Mouse (Mus musculus) natural killer cell, adult 2 months (primary cell): ENCODE measurements around the gene 4930402H24Rik.

ENCODE experiments used
- DNase-seq, 2 experiments: peaks; one replicate each; pipeline ENCODE4 v3.0.0; 2022; ENCODE audit warnings: low spot score in 2 of 2

4930402H24Rik gene

DNA sequence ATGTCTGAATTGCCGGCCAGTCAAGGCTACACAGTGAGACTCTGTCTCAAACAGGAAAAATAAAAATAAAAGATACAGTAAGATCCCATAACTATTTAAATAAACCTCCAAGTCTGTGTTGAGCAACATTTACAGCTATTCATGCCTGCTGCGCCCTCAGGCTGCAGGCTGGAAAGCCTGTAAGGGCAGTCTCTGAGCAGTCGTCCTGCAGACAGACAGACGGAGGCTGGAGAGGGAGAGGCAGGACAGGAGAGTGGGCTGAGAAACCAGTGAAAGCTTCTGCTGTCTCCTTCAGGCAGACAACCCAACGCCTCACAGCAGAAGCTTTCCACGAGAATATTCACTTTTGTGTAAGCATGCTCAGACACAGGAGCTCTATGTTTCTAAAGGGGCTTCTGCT is 92.5 kb downstream of the 4930402H24Rik start:
- DNase-seq, result no peak

DNA sequence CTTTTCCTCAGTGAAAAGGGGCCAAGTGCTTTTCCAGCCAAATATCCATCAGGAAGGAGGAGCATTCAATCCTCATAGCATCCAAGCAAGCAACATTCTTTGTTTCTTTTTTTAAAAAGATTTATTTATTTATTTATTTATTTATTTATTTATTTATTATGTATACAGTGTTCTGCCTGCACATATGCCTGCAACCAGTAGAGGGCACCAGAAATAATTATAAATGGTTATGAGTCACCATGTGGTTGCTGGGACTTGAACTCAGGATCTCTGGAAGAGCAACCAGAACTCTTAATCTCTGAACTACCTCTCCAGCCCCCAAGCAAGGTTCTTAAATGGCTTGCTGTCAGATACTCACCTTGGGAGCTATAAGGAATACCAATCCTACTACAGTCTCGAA is 93.7 kb downstream of the 4930402H24Rik start:
- no peak for DNase-seq

DNA sequence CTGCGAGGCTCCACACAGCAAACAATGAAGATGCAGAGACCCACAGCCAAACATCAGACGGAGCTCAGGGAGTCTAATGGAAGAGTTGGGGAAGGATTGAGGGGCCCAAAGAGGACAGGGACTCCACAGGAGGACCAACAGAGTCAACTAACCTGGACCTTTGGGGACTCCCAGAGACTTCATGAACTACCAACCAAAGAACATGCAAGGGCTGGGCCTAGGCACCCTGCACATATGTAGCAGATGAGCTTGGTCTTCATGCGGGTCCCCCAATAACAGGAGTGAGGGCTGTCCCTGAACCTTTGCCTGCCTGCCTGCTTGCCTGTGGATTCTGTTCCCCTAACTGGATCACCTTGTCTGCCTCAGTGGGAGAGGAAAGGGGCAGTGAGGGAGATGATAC is 101.1 kb downstream of the 4930402H24Rik start:
- no peak for DNase-seq

DNA sequence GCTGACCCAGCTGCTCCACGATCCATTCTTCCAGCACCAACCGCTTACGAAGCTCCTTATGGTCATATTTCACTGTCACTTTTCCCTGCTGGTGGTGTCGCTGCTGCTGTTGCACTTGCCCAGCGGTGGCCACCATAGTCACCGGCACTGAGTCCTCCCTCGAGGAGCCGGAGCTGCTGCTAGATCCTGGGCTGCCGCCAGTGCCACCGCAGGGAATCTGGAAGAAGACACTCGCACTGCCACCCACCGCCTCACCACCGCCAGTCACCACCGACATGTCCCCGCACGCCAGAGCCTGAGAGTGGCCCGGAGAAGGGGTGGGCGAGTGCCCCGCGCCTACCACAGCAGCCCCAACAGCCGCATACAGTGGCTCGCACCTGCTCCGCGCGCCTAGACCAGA is 102.5 kb downstream of the 4930402H24Rik start:
- no peak for DNase-seq

DNA sequence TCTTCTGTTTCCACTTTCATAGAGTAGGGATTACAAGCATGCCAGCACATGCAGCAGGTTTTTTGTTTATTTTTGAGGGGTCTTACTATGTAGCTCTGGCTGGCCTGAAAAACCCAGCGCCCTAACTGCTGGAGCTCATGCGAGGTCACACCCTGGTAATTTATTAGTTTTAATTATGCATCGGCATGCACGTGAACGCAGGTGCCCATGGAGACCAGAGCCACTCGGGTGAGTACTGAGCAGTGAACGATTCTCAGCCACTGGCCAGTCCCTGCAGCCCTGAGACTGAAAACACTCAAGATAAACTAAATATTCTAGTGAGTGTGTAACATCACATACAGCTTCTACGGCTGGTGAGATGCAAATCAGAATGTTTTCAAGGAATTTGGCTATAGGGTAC is 110.5 kb downstream of the 4930402H24Rik start:
- DNase-seq, result no peak

DNA sequence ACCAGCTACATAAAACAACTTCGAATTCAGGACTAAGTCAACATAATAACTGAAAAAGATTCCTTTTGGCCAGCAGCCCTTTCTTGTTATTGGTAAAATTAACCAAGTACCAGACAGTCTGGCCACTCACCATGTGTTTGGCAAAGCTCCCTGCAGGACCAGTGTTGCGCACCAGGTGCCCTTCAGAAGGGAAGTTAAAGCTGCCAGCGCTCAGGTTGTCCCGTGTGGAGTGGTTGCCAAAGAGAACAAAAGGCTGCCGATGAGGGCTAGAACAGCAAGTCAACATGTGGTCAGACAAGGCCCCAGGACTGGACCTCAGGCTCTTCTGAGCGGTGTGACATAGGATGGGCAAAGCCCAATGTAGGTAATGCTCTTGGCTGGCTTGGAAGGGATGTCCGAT is 114.5 kb downstream of the 4930402H24Rik start:
- no peak for DNase-seq

DNA sequence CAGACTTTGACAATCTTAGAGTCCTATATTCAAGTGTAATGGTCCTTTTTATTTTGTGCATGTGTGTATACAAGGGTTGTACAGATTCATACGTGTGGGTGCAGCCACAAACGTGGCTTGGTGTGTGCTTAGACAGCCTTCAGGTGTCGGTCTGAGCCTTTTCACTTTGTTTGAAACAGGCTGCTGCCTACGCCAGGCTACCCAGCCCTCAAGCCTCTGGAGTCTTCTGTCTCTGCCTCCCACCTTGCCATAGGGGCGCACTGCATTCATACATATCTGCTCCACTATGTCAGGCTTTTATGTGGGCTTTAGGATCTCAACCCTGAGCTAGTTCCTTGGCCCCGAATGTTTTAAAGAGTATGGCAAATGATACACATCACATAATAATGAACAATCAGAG is 116.6 kb downstream of the 4930402H24Rik start:
- no peak for DNase-seq

DNA sequence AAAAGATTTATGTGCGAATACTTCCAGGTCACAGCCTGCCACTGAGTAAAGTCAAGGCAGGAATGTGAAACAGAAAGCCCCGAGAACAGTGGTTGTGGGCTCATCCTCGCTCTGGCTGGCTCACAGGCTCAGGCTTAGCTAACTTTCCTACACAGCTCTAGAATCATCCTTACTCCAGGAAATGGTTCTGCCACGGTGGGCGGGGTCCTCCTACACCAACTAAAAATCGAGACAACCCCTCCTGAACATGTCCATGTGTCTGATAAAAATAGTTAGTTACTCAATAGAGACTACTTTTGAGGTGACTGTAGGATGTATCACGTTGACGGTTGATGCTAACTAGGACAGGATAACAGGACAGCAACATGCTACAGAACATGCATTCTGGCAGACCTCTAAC is 117.2 kb downstream of the 4930402H24Rik start:
- DNase-seq, result no peak

DNA sequence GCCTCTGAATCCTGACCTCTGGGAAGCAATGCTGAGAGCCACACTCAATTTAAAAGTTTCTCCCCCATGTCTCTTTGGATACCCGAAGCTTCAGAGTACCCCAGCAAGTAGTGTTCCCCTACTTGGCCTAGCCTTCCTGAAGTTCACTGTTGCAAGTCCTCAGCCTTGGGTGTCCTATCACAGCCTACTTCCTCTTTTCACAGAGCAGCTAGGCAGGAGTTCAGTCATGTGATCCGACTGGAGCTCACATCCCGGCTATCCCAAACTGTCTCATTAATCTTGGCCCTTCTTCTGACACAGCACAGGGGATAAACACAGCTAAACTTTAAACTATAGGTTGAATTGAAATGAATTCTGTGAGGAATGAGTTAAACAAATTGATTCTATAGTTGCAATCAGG is 121.3 kb downstream of the 4930402H24Rik start:
- no peak for DNase-seq

DNA sequence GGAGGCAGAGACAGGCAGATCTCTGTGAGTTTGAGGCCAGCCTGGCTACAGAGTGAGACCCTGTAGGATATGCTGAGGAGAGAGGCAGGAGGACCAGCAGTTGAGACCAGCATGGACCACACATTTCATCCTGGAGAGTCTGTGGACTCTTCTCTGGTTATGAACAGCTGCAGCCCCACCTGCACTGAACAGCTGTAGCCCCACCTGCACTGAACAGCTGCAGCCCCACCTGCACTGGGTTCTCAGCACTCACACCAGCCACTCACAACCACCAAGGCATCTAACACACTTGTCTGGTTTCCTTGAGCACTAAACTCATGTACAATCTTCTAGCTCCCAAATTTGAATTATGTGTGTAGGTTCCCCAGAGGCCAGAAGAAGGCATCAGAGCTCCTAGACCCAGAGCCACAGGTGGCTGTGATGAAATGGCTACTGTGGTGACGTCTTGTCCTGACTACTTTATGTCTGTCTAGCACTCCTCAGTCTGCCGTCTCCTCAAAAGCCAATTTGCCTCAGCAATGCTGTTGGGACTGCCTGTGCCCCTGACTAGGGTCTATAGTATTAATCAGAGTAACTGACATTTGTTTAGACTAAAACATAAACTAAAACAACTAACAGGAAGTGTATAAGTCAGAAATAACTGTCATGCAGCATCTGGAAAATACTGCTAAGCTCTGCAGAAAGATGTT is 125.4 kb downstream of the 4930402H24Rik start:
- no peak for DNase-seq

DNA sequence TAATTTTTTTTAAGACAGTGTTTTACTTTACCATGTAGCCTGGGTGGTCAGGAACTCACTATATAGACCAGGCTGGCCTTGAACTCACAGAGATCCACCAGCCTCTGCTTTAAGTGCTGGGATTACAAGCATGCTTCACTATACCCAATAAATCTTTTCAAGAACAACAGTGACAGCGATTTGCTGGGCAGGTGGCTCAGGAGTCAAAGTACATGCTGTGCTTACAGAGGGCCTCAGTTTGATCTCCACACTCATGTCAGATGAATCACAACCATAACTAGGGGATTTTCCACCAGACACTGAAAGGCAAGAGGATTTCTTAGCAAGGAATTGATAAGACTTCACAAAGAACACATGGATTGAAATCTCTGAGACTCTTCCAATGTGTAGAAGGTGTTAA is 126.3 kb downstream of the 4930402H24Rik start:
- no peak for DNase-seq

DNA sequence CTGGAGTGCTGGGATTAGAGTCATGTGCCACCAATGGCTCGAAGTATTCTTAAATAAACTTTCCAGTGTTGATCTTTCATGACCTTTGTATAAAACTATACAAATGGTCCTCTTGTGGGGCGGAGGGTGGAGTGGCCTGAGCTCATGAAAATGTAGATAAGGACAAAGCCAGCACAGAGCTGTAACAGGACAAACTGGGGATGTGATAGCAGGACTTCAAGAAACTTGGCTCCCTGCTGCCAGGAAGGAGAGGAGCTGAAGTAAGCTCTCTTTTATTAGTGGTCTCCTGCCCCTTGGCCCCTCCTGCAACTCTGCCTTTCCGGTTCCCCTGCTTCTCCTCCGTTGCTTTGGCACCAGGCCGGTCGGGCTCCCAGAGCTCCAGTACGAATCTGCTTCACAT is 129.6 kb downstream of the 4930402H24Rik start:
- DNase-seq, result no peak

DNA sequence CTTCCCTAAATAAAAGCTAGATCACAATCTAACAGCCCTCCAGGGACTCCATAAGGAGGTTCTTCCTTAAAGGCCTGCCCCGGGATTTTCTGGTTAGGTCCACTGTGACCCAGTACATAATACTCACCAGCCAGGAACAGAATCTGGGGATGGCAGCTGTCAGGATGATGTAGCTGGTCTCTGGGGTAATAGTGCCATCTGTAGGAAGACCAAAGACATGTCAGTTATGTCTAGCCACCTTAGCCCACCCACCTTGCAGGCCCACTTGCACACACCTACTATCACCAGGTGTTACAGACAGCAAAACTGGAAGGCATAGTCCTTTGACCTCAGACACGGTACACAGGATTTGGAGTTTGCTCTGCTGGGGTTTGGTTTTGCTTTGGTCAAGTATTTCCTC is 138.7 kb downstream of the 4930402H24Rik start:
- DNase-seq, result no peak

DNA sequence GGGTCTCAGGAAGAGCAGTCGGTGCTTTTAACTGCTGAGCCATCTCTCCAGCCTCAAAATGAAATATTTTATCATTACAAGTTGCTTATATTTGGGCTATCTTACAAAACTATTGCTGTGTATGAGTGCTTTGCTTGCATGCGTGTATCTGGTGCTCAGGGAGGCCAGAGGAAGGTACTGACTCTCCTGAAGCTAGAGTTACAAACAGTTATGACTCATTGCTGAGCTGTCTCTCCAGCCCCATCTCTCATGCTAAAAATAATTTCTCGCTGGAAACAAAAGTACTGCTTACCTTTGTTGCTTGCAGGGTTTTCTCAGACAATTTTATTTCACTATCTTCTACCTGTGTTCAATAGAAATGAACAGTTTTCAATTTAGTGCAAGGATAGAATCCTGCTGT is 140.8 kb downstream of the 4930402H24Rik start:
- no peak for DNase-seq

DNA sequence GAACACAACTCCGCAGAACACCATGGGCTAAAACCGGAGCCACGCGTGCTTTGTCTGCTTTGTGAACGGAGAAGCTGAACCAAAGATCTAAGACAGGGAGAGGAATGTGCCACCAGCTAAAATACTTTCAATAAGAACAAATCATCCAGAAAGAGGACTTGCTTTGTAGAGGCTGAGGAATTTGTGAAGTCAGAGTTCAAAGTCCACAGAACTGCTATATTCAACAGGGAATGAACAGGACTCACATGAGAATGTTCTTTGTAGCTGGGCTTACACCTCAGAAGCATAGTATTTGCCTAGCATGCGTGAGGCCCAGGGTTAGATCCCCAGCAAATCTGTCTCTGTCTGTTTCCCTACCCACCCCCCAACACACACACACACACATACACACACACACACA is 145.3 kb downstream of the 4930402H24Rik start:
- DNase-seq, result no peak

DNA sequence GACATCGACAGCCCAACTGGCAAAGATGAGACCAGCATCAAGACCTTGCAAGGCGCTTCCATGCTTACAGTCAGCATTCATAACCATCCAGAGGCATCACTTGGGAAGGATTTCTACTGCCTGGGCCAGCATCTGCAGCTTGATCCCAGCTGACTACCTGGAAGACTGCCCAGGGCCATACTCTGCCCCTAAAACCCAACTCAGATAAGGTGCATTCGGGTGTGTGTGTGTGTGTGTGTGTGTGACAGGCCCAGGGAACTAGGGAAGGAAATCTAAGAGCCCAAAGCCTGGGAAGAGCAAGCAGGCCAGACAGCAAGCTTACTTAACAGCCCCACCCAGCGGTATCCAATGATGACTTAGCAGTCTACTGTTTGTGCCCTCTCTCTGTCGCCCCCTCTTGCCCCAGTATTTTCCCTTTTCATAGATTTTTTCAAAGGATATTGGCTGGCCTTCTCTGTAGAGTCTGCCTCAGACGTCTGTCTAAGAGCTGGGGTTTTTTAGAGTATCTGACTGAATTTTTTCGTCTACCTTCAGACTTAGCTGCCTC is 151.1 kb downstream of the 4930402H24Rik start:
- DNase-seq, result no peak

DNA sequence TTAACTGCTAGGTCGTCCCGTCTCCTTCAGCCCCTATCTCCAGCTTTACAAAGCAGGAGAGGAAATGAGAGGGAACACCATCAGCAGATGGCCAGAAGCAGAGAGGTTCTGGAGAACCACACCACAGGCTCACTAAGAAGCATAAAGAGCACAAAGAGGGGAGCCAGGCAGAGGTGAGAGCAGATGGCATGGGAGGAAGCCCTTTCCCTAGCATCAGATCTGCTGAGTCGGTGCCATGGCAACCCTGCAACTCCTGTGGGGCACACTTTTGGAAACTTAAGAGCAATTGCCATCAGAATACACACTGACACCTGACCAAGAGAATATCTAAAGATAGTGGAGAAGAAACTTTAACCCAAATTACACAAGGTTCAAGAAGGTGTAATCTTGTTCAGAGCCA is 151.6 kb downstream of the 4930402H24Rik start:
- DNase-seq, result no peak

DNA sequence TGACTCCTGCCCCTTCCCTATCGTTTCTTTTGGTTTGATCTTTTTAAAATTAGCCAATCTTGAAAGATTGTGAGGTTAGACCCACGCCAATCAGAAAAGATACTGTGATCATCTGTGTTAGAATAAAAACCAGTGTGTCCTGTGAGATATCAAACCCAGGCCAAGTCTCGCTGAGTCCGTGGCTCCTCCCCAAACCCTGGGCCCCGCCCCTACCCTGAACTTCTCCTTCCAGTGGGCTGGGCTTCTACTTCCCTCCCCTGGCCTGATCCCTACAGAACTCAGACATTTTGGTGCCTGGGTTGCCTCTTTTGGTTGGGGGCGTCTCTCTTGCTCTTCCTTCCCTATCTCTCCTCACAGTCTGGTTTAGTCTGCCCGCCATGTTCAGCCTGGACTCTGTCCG is 155.8 kb downstream of the 4930402H24Rik start:
- no peak for DNase-seq

DNA sequence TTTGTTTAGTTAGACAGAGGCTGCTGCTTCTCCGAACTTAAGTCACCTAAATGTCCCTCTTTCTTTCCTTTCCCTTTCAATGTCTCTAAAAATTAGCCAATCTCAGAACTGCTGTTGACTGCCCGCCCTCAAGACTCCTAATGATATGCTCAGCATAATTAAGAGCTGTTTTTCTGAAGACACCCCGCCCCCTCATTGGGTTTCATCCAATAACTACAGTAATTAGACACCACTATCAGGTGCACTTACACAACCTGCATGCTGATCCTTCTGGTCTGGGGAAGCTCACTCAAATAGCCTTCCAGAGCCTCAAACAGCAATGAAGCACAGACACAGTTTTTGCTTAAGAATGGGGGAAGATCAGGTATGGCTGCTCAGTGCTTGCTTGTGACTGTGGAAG is 156.5 kb downstream of the 4930402H24Rik start:
- DNase-seq, result no peak

DNA sequence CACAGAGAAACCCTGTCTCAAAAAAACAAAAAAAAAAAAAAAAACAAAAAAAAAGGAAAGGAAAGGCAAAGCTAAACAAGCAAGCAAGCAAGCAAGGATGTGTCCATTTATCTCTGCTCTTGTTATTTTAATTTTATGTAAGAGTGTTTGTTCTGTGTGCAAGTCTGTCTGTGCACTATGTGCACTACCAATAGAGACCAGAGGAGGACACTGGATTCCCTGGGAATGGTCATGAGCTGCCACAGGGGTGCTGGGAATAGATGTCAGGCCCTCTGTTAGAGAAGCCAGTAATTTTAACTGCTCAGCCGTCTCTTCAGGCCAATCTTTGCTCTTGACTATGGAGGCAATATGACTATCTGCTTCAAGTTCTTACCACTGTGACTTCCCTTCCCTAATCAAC is 162.6 kb downstream of the 4930402H24Rik start:
- no peak for DNase-seq

DNA sequence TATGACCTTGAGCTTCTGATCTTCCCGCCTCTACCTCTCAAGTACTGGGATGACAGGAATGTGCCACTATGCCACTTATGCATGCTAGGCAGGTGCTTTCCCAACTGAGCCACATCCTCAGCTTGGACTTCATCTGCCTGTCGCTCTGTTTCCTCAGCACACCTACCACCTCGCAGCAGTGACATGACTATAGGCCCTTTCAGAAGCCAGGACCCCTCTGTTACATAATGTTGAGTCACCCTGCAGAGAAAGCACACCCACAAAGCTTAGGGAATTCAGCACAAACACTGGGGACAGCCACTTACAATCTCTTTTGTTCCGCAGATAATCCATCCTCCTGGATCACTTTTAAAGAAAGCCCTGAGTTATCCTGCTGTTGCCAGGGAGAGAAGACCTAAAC is 166.1 kb downstream of the 4930402H24Rik start:
- no peak for DNase-seq

DNA sequence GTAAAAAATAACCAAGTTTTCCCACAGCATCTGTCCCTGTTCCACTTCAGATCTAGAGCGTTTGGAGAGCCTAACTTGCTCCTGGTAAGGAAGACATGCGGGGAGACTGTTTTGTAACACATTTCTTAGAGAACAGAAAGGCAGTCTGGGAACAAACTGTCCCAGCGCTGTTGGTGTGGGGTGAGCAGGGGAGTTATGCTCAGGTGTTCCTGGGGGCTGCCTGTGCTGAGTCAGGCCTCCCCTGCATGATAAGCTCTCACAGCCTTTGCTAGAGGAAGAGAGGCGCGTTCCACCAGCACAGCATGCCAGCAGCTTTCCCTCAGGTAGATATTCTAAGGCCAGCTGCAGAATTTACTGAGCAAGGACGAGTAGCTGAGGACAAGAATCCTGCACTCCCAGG is 168.2 kb downstream of the 4930402H24Rik start:
- DNase-seq, result no peak

DNA sequence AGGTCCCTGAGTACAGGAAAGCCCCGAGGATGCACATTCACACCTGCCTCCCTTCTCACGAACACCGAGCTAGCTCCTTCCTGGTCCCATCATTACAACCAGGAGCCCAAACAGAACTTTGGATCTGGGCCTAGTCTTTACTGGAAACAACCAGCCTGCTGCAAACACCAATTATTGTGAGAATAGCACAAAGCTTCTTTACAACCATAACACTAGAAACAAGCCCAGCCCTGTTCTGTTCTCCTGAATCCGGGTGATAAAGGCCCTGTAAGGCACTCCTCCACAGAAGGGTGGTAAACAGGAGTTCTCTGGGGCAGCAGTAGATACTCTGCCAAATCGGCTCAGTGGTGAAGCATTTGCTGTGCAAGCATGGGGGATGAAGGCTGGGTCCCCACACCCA is 170.9 kb downstream of the 4930402H24Rik start:
- no peak for DNase-seq

DNA sequence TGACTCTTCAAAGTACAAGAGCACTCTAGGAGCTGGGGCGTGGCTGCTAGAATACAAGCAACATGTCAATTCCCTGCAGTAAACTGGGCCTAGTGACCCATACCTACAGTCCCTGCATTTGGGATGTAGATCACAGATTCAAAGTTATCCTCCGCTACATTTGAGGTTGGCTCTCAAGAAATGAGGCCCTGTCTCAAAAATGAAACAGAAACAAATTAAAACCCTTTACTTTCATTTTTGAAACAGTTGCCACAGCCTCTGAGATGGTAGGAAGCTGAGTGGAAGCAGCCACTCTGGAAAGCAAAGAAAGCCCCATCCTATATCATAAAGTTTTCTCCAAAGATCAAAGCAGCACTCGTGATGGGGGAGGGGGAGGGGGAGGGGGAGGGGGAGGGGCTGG is 172.8 kb downstream of the 4930402H24Rik start:
- no peak for DNase-seq
